Mouse (Mus musculus) midbrain, embryonic 15.5 days (tissue): Measurements from ENCODE around the gene Dlgap4. TPM values are rescaled to one million over a fixed set of nuclear protein-coding genes. Genes with fewer than 3 reads are reported as not detected.

Experiments
- ATAC-seq: fragments of 200-750 bp; cut with Nextera tagmentation; replicated peaks from 2 replicates; pipeline ENCODE4 v1.8.0; 2017; ENCODE audit warnings: moderate TSS enrichment
- H3K27ac ChIP-seq: fragments of 300-500 bp; sonication (generic); 2 replicates; pipeline ENCODE4 v1.5.1; 2015; ENCODE audit warnings: mild to moderate bottlenecking, inconsistent platforms
- H3K27me3 ChIP-seq: fragments of 300-500 bp; sonication (generic); replicated peaks from 2 replicates; pipeline ENCODE4 v1.6.1; 2015; ENCODE audit warnings: inconsistent platforms
- H3K36me3 ChIP-seq: fragments of 300-500 bp; sonication (generic); replicated peaks from 2 replicates; pipeline ENCODE4 v1.6.1; 2015; ENCODE audit warnings: inconsistent platforms
- H3K4me1 ChIP-seq: fragments of 300-500 bp; sonication (generic); 2 replicates; pipeline ENCODE4 v1.6.1; 2015; ENCODE audit warnings: inconsistent platforms
- H3K4me2 ChIP-seq: fragments of 300-500 bp; sonication (generic); 2 replicates; pipeline ENCODE4 v1.6.1; 2015; ENCODE audit warnings: inconsistent platforms, mild to moderate bottlenecking, moderate library complexity
- H3K4me3 ChIP-seq: fragments of 300-500 bp; sonication (generic); 2 replicates; pipeline ENCODE4 v1.5.1; 2015; ENCODE audit warnings: mild to moderate bottlenecking, inconsistent platforms
- H3K9ac ChIP-seq: fragments of 300-500 bp; sonication (generic); 2 replicates; pipeline ENCODE4 v1.6.1; 2015; ENCODE audit warnings: mild to moderate bottlenecking, inconsistent platforms
- H3K9me3 ChIP-seq: fragments of 300-500 bp; sonication (generic); 2 replicates; pipeline ENCODE4 v1.6.1; 2016; ENCODE audit warnings: inconsistent platforms
- WGBS: fragments of 180-500 bp; shearing (Covaris S2); methylation state at CpG from one replicate; pipeline ENCODE4 v1.1.7; 2015; ENCODE audit warnings: mixed read lengths; 5-methylcytosine and 5-hydroxymethylcytosine counted together
- polyA plus RNA-seq: library from polyadenylated mRNA; unstranded; fragments of >200 nt; fragmentation: Nextera tagmentation; extraction: Ambion mirVana; gene quantifications from 2 replicates; pipeline ENCODE4 v1.2.1, GENCODE M21; 2015

Dlgap4 gene
- polyA plus RNA-seq, 1 experiment from 2014 or later: 277 TPM

DNA sequence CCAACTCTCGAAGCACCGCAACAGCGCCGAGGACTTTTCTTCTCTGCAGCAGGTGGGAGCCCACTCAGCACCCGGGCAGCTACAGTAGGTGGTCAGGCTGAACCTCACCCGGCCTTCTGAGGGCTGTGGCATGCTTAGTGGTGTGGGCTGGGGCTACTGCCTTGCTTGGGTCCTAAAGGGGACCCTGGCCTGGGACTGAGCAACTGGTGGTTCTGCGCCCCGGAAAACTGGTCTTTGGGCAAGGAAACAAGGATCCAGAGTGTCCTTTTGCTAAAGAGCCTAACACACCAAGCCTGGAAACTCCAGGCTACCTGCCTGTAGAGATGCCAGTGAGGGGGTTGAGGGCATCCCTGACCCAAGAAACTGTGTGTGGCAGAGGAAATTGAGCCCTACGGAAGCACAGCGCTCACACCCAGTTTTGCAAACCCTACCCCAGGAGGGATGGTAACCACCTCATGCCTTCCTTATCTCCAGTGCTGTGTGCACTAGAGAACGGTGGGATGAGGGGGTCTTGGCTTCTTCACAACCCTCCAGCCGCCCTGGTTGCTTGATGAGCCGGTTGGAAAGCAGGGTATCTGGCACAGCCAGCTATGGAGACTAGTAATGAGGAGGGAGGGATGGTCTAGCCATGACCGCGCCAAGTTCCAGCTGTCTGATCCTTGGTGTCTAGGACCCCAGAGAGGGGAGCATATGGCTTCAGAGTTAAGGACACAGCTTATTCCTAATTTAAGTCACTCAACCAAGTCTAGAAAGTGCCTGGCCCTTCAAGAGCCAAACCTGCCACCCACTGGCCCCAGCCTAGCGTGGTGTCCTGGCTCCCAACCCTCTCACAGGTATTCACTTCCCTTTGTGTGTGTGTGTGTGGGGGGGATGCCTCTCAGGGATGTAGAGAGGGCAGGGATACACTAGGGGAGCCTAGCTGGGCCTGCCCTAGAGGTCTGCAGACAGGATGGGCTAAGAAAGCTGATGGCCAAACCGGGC lies 162.2 kb downstream of the Dlgap4 start:
- Histone ChIP-seq H3K36me3 (no peaks in the 10 kb centered on the region), H3K4me1 (peaks cover 18% of the 10 kb centered on the region), H3K9ac (no peak overlapping the region), H3K9me3 (no peaks in the 10 kb centered on the region), H3K4me2 (peak overlapping the region; percentile 75), H3K27me3 (no peaks in the 10 kb centered on the region), H3K4me3 (peak overlapping the region; percentile 32), H3K27ac (no peak overlapping the region)
- ATAC-seq: no peak; the same call in 1 of the 2 replicates
- 28% methylated on average over 17 of the region's 17 CpGs for WGBS

DNA sequence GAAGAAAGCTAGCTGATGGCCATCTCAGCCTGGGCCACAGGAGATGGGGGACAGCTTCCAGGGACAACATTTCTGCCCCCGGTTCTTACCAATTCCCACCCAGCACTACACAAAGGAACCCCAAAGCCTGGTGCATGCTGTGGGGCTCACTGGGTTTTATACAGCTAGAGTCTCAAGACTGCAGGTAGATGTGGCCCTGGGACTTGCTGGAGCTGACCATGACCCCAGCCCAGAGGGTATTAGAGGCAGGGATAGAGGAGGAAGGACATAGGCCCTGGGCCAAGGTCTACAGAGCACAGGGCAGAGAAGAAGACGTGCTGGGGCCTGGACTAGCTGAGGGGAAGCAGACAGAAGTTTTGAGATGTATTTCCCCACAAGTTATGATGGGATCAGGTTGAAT lies 163.4 kb downstream of the Dlgap4 start:
- Histone ChIP-seq H3K9ac (no peak overlapping the region), H3K27me3 (no peaks in the 10 kb centered on the region), H3K4me1 (peaks cover 19% of the 10 kb centered on the region), H3K4me2 (no peak overlapping the region), H3K9me3 (no peaks in the 10 kb centered on the region), H3K4me3 (no peak overlapping the region), H3K36me3 (no peaks in the 10 kb centered on the region), H3K27ac (no peak overlapping the region)
- ATAC-seq: no peak
- WGBS: 88% methylated on average over 2 of the region's 2 CpGs

DNA sequence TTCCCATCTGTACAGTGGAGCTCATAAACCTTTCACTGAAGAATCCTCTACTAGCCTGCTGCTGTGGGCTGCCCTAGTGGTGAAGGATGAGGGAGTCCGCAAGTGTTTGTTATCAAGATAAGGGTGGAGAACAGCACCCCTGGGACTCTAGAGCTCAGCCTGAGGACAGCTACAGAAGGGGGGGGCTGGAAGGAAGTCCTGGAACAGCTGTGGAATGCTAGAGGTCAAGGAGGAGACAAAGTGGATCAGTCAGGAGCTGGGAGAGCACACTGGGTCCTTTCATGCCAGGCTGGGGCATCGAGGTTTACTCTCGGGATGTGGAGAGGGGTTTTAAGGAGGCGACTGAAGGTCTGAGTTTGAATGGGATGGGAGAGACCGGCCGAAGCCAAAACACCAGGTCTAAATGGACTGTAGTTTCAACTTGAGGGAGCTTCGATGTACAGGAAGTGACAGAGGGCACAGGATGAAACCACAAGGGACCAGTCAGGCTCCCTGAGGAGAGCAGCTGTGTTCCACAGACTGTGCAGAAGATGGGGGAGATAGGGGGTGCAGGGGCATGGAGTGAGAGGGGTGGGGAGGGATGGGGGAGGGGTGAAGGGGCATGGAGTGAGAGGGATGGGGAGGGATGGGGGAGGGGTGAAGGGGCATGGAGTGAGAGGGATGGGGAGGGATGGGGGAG lies 164.0 kb downstream of the Dlgap4 start:
- Histone ChIP-seq H3K9ac (no peak overlapping the region), H3K36me3 (no peaks in the 10 kb centered on the region), H3K4me3 (no peak overlapping the region), H3K4me2 (no peak overlapping the region), H3K9me3 (no peaks in the 10 kb centered on the region), H3K27ac (no peak overlapping the region), H3K27me3 (no peaks in the 10 kb centered on the region), H3K4me1 (peaks cover 19% of the 10 kb centered on the region)
- WGBS: 66% methylated on average over 7 of the region's 7 CpGs
- ATAC-seq: no peak

DNA sequence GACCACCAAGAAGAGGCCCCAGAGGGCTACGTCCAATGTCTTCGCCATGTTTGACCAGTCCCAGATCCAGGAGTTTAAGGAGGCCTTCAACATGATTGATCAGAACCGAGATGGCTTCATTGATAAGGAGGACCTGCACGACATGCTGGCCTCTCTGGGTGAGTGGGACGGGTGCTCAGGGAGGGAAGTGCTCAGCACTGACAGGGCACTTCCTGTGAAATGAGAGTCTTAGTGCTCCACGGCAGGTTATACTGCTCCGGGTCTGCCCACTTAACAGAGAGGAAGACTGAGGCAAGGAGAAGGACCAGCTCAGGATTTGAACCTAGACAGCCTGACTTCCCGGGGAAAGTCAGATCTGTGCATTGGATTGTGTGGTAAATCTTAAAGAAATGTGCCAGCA lies 165.1 kb downstream of the Dlgap4 start:
- no peak for ATAC-seq
- Histone ChIP-seq H3K4me3 (no peak overlapping the region), H3K4me2 (no peak overlapping the region), H3K9me3 (no peaks in the 10 kb centered on the region), H3K27ac (no peak overlapping the region), H3K4me1 (peaks cover 19% of the 10 kb centered on the region), H3K27me3 (no peaks in the 10 kb centered on the region), H3K36me3 (no peaks in the 10 kb centered on the region), H3K9ac (no peak overlapping the region)
- 89% methylated on average over 8 of the region's 8 CpGs for WGBS

DNA sequence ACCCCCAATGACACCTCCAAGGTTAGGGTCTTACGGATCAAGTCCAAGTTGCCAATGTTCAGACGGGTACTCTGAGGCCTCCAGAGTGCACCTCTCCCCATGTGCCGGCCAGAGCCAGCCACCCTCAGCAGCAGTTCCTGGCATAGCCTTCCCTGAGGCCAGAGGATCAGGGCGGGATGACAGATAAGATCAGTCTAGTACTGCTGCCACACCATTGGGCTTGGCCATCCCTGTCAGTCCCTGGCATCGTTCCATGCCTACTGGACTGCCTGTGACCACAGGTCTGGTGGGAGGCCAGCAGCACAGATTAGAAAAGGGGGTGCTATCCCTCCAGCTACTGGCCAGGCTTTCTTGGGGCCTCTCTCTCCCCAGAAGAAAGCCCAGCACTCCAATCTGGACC lies 165.5 kb downstream of the Dlgap4 start:
- H3K27me3 ChIP-seq: no peaks in the 10 kb centered on the region
- ATAC-seq: no peak
- no peak overlapping the region for H3K4me2 ChIP-seq
- no peak overlapping the region for H3K9ac ChIP-seq
- no peak overlapping the region for H3K4me3 ChIP-seq
- peaks cover 19% of the 10 kb centered on the region for H3K4me1 ChIP-seq
- no peaks in the 10 kb centered on the region for H3K36me3 ChIP-seq
- H3K9me3 ChIP-seq: no peaks in the 10 kb centered on the region
- 72% methylated on average over 5 of the region's 5 CpGs for WGBS
- no peak overlapping the region for H3K27ac ChIP-seq

- Histone ChIP-seq H3K4me2 (no peak overlapping the region), H3K9me3 (no peaks in the 10 kb centered on the region), H3K36me3 (no peaks in the 10 kb centered on the region), H3K4me1 (peaks cover 19% of the 10 kb centered on the region), H3K4me3 (no peak overlapping the region), H3K27ac (no peak overlapping the region), H3K27me3 (no peaks in the 10 kb centered on the region), H3K9ac (no peak overlapping the region)
- 61% methylated on average over 2 of the region's 2 CpGs for WGBS
- no peak for ATAC-seq
Measured at GRCm38 (mm10) chr2:156779488-156779887, 166.0 kb downstream of the Dlgap4 start.

GRCm38 (mm10) chr2:156780129-156780528 lies 166.6 kb downstream of the Dlgap4 start:
- no peak for ATAC-seq
- Histone ChIP-seq H3K27me3 (no peaks in the 10 kb centered on the region), H3K4me2 (no peak overlapping the region), H3K27ac (no peak overlapping the region), H3K9ac (no peak overlapping the region), H3K4me3 (no peak overlapping the region), H3K36me3 (no peaks in the 10 kb centered on the region), H3K9me3 (no peaks in the 10 kb centered on the region), H3K4me1 (peaks cover 13% of the 10 kb centered on the region)
- 71% methylated on average over 9 of the region's 9 CpGs for WGBS

DNA sequence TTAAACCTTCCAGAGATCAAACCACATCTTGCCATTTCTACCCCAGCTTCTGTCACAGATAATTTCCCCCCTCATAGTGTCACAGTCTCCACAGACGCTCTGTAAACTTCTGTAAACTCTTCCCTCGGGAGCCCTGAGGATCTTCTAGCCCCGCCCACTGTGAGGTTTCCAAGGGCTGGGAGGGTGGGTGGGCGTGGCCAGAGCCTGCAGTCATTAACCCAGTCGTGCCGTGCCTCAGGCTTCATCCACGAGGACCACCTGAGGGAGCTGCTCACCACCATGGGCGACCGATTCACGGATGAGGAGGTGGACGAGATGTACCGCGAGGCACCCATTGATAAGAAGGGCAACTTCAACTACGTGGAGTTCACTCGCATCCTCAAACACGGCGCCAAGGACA lies 167.2 kb downstream of the Dlgap4 start:
- 18% methylated on average over 17 of the region's 17 CpGs for WGBS
- Histone ChIP-seq H3K9ac (no peak overlapping the region), H3K36me3 (no peaks in the 10 kb centered on the region)

GRCm38 (mm10) chr2:156781281-156781680 lies 167.8 kb downstream of the Dlgap4 start:
- ATAC-seq: no peak
- H3K4me2 ChIP-seq: no peak overlapping the region
- H3K9ac ChIP-seq: no peak overlapping the region
- H3K36me3 ChIP-seq: no peaks in the 10 kb centered on the region
- H3K27me3 ChIP-seq: no peaks in the 10 kb centered on the region
- no peak overlapping the region for H3K27ac ChIP-seq
- H3K4me1 ChIP-seq: peaks cover 7% of the 10 kb centered on the region; the same call in 1 of the 2 replicates
- 84% methylated on average over 4 of the region's 4 CpGs for WGBS
- no peak overlapping the region for H3K4me3 ChIP-seq
- H3K9me3 ChIP-seq: no peaks in the 10 kb centered on the region

More for the DNA sequence above, 167.2 kb downstream of the Dlgap4 start:
- Histone ChIP-seq H3K4me2 (no peak overlapping the region), H3K27ac (no peak overlapping the region), H3K4me3 (no peak overlapping the region), H3K4me1 (peaks cover 7% of the 10 kb centered on the region; the same call in 1 of the 2 replicates), H3K27me3 (no peaks in the 10 kb centered on the region), H3K9me3 (no peaks in the 10 kb centered on the region)
- ATAC-seq: no peak

GRCm38 (mm10) chr2:156781836-156782480 lies 168.5 kb downstream of the Dlgap4 start:
- Histone ChIP-seq H3K9me3 (no peaks in the 10 kb centered on the region), H3K27ac (no peak overlapping the region), H3K27me3 (no peaks in the 10 kb centered on the region), H3K36me3 (no peaks in the 10 kb centered on the region), H3K9ac (no peak overlapping the region), H3K4me2 (no peak overlapping the region), H3K4me3 (no peak overlapping the region), H3K4me1 (peaks cover 7% of the 10 kb centered on the region; the same call in 1 of the 2 replicates)
- ATAC-seq: no peak
- WGBS: 76% methylated on average over 4 of the region's 4 CpGs

GRCm38 (mm10) chr2:156782481-156783348 lies 169.2 kb downstream of the Dlgap4 start:
- Histone ChIP-seq H3K4me3 (no peak overlapping the region), H3K4me1 (peaks cover 7% of the 10 kb centered on the region; the same call in 1 of the 2 replicates), H3K36me3 (no peaks in the 10 kb centered on the region), H3K4me2 (no peak overlapping the region), H3K27me3 (no peaks in the 10 kb centered on the region), H3K9ac (no peak overlapping the region), H3K9me3 (no peaks in the 10 kb centered on the region), H3K27ac (no peak overlapping the region)
- ATAC-seq: no peak
- 81% methylated on average over 10 of the region's 10 CpGs for WGBS
